Mouse (Mus musculus): ENCODE measurements around the gene Orai2. TPM values are rescaled to one million over a fixed set of nuclear protein-coding genes. Genes with fewer than 3 reads are reported as not detected.
"Not testable (repeated sequence)": the region's sequence is repeated elsewhere in the genome, so short reads cannot be mapped to it uniquely, and the experiment has no call there.

Orai2 gene
- polyA plus RNA-seq, 1 experiment = 62.3 TPM

- DNase-seq (ENCODE audit: extremely low spot score in 1 of 2, low spot score in 1 of 2) = no peak
These were observed 31.1 kb downstream of the Orai2 start for GRCm38 (mm10) chr5:136139393-136139792.

- peak in 1 of 2 experiments; percentile 45 for DNase-seq (ENCODE audit: extremely low spot score in 1 of 2, low spot score in 1 of 2)
These were observed 32.7 kb downstream of the Orai2 start for GRCm38 (mm10) chr5:136137658-136138274.

GRCm38 (mm10) chr5:136136292-136136990 lies 34.1 kb downstream of the Orai2 start:
- DNase-seq (ENCODE audit: extremely low spot score in 1 of 2, low spot score in 1 of 2) = no peak

GRCm38 (mm10) chr5:136135571-136136291 lies 34.8 kb downstream of the Orai2 start, which contains the start of the genes Lrwd1 and Alkbh4:
Lrwd1 (minus strand) TSS chr5:136136074.
Alkbh4 (plus strand) TSS chr5:136136146.
- DNase-seq (ENCODE audit: extremely low spot score in 1 of 2, low spot score in 1 of 2) = peak; percentile 90 to 98

- no peak for DNase-seq (ENCODE audit: extremely low spot score in 1 of 2, low spot score in 1 of 2)
These were observed 48.3 kb downstream of the Orai2 start for GRCm38 (mm10) chr5:136122165-136122564.

- no peak for DNase-seq (ENCODE audit: extremely low spot score in 1 of 2, low spot score in 1 of 2)
These were observed 53.8 kb downstream of the Orai2 start for GRCm38 (mm10) chr5:136116784-136117112.

GRCm38 (mm10) chr5:136115891-136116783 lies 54.4 kb downstream of the Orai2 start, which contains the start of gene Polr2j:
Polr2j (plus strand) TSS chr5:136116631.
- peak; percentile 89 to 99 for DNase-seq (ENCODE audit: extremely low spot score in 1 of 2, low spot score in 1 of 2)

GRCm38 (mm10) chr5:136113546-136113945 lies 57.0 kb downstream of the Orai2 start:
- DNase-seq (ENCODE audit: extremely low spot score in 1 of 2, low spot score in 1 of 2) = not testable (repeated sequence)

GRCm38 (mm10) chr5:136109042-136109441 lies 61.5 kb downstream of the Orai2 start:
- DNase-seq (ENCODE audit: extremely low spot score in 1 of 2, low spot score in 1 of 2) = no peak

- DNase-seq (ENCODE audit: extremely low spot score in 1 of 2, low spot score in 1 of 2) = no peak
These were observed 62.0 kb downstream of the Orai2 start for GRCm38 (mm10) chr5:136108486-136108885.

- DNase-seq (ENCODE audit: extremely low spot score in 1 of 2, low spot score in 1 of 2) = no peak
These were observed 66.0 kb downstream of the Orai2 start for GRCm38 (mm10) chr5:136104511-136104910.

- peak; percentile 22 to 81 for DNase-seq (ENCODE audit: extremely low spot score in 1 of 2, low spot score in 1 of 2)
These were observed 68.3 kb downstream of the Orai2 start for GRCm38 (mm10) chr5:136102099-136102820.

- DNase-seq (ENCODE audit: extremely low spot score in 1 of 2, low spot score in 1 of 2) = no peak
These were observed 72.0 kb downstream of the Orai2 start for GRCm38 (mm10) chr5:136098536-136098935.

Other genes with a start within 250 kb of the Orai2 start
- gene Ywhag, start 236.1 kb downstream of the Orai2 start, polyA plus RNA-seq (2012; rRNA removed) = 528 and 551 TPM in 2 replicates
- gene Ssc4d, start 196.2 kb downstream of the Orai2 start, polyA plus RNA-seq (2012; rRNA removed) = 2.6 and 2.9 TPM in 2 replicates
- gene Zp3, start 190.6 kb downstream of the Orai2 start, polyA plus RNA-seq (2012; rRNA removed) = 0.06 TPM in 1 of 2 replicates, not detected in the other
- gene Dtx2, start 175.9 kb downstream of the Orai2 start, polyA plus RNA-seq (2012; rRNA removed) = 10.5 and 10.6 TPM in 2 replicates
- not detected in 2 replicates for gene Upk3b, start 132.2 kb downstream of the Orai2 start, polyA plus RNA-seq (2012; rRNA removed)
- gene Upk3bl, start 116.2 kb downstream of the Orai2 start, polyA plus RNA-seq (2012; rRNA removed) = 0.22 and 0.67 TPM in 2 replicates
- gene Rasa4, start 86.8 kb downstream of the Orai2 start, polyA plus RNA-seq (2012; rRNA removed) = 23.9 and 24.6 TPM in 2 replicates
- gene Polr2j, start 54.1 kb downstream of the Orai2 start, polyA plus RNA-seq (2012; rRNA removed) = 121 TPM in 2 replicates
- 21.9 and 24.4 TPM in 2 replicates for gene Lrwd1, start 34.6 kb downstream of the Orai2 start, polyA plus RNA-seq (2012; rRNA removed)
- gene Alkbh4, start 34.6 kb downstream of the Orai2 start, polyA plus RNA-seq (2012; rRNA removed) = 11.5 and 12.1 TPM in 2 replicates
- 38.4 and 41.2 TPM in 2 replicates for gene Prkrip1, start 28.2 kb upstream of the Orai2 start, polyA plus RNA-seq (2012; rRNA removed)
- gene Sh2b2, start 75.8 kb upstream of the Orai2 start, polyA plus RNA-seq (2012; rRNA removed) = 11.2 and 12.1 TPM in 2 replicates